Mouse (Mus musculus) MEL (cell line): ENCODE data around the gene Pter. TPM values are rescaled to one million over a fixed set of nuclear protein-coding genes. Genes with fewer than 3 reads are reported as not detected.

Experiments used
- DNase-seq: peaks from one replicate; pipeline ENCODE4 v3.0.0; 2011; ENCODE audit warnings: low read depth, low spot score
- H3K27ac ChIP-seq: 2 replicates; pipeline ENCODE4 v1.5.1; 2012; ENCODE audit warnings: low read depth, mild to moderate bottlenecking, control low read depth, low read length, moderate library complexity; ENCODE audit not compliant: control insufficient read depth
- H3K27me3 ChIP-seq, 2 experiments: fragments of 150-350 bp in 1 of 2; sonication (generic) in 1 of 2; 2 replicates each; pipeline ENCODE4 v1.6.1; 2012; ENCODE audit warnings: low read length in 2 of 2, mild to moderate bottlenecking in 2 of 2, improper control_type of control experiment in 1 of 2, moderate library complexity in 1 of 2; ENCODE audit not compliant: insufficient read depth in 2 of 2, control insufficient read depth in 1 of 2
- H3K36me3 ChIP-seq, 2 experiments: 2 replicates each; pipeline ENCODE4 v1.6.1; 2012 to 2014; ENCODE audit warnings: low read length in 2 of 2, improper control_type of control experiment in 1 of 2, inconsistent platforms in 1 of 2, mild to moderate bottlenecking in 1 of 2; ENCODE audit not compliant: insufficient read depth in 2 of 2, control insufficient read depth in 1 of 2
- H3K4me1 ChIP-seq, 2 experiments: fragments of 150-350 bp in 1 of 2; sonication (generic) in 1 of 2; 2 replicates each; pipeline ENCODE4 v1.6.1; 2012; ENCODE audit warnings: low read length in 2 of 2, improper control_type of control experiment in 1 of 2, mild to moderate bottlenecking in 1 of 2; ENCODE audit not compliant: insufficient read depth in 2 of 2, control insufficient read depth in 1 of 2
- H3K4me3 ChIP-seq, 2 experiments: fragments of 150-350 bp in 1 of 2; sonication (generic) in 1 of 2; 2 replicates each; pipeline ENCODE4 v1.5.1; 2012; ENCODE audit warnings: low read depth in 2 of 2, low read length in 2 of 2, mild to moderate bottlenecking in 2 of 2, moderate library complexity in 2 of 2, control low read depth in 1 of 2, improper control_type of control experiment in 1 of 2; ENCODE audit not compliant: control insufficient read depth in 1 of 2, insufficient read depth in 1 of 2
- H3K79me2 ChIP-seq: 2 replicates; pipeline ENCODE4 v1.6.1; 2012; ENCODE audit warnings: mild to moderate bottlenecking, low read length, moderate library complexity; ENCODE audit not compliant: control insufficient read depth, poor library complexity, insufficient read depth
- H3K9ac ChIP-seq: 2 replicates; pipeline ENCODE4 v1.6.1; 2012; ENCODE audit warnings: low read depth, mild to moderate bottlenecking, control low read depth, low read length, moderate library complexity; ENCODE audit not compliant: control insufficient read depth, poor library complexity, severe bottlenecking
- H3K9me3 ChIP-seq: fragments of 150-350 bp; sonication (generic); replicated peaks from 2 replicates; pipeline ENCODE4 v1.6.1; 2012; ENCODE audit warnings: mild to moderate bottlenecking, low read length, improper control_type of control experiment, moderate library complexity; ENCODE audit not compliant: insufficient read depth
- BHLHE40 ChIP-seq: IDR thresholded peaks from 2 replicates; pipeline ENCODE4 v1.6.1; 2012; ENCODE audit warnings: low read depth, mild to moderate bottlenecking, inconsistent platforms, low read length, improper control_type of control experiment, borderline replicate concordance
- CHD2 ChIP-seq: IDR thresholded peaks from 2 replicates; pipeline ENCODE4 v1.6.1; 2011; ENCODE audit warnings: low read length, improper control_type of control experiment
- CTCF ChIP-seq, 3 experiments: IDR thresholded peaks in 2 of 3; conservative IDR thresholded peaks in 1 of 3; 2 replicates each; pipeline ENCODE4 v1.5.1; 2011 to 2012; ENCODE audit warnings: low read length in 3 of 3, low read depth in 2 of 3, mild to moderate bottlenecking in 2 of 3, improper control_type of control experiment in 1 of 3, inconsistent platforms in 1 of 3, mixed read lengths in 1 of 3, moderate library complexity in 1 of 3; ENCODE audit not compliant: control insufficient read depth in 1 of 3, insufficient read depth in 1 of 3, poor library complexity in 1 of 3, severe bottlenecking in 1 of 3
- EP300 ChIP-seq, 2 experiments: IDR thresholded peaks; 2 replicates each; pipeline ENCODE4 v1.6.1; 2011; ENCODE audit warnings: improper control_type of control experiment in 2 of 2, low read length in 2 of 2, low read depth in 1 of 2, mild to moderate bottlenecking in 1 of 2
- HCFC1 ChIP-seq: IDR thresholded peaks from 2 replicates; pipeline ENCODE4 v1.6.1; 2012; ENCODE audit warnings: low read depth, mild to moderate bottlenecking, inconsistent platforms, low read length, improper control_type of control experiment, moderate library complexity
- KAT2A ChIP-seq: conservative IDR thresholded peaks from 2 replicates; pipeline ENCODE4 v1.6.1; 2012; ENCODE audit warnings: low read depth, low read length, improper control_type of control experiment, inconsistent platforms
- MAX ChIP-seq: IDR thresholded peaks from 2 replicates; pipeline ENCODE4 v1.6.1; 2011; ENCODE audit warnings: low read length, improper control_type of control experiment
- MAZ ChIP-seq: IDR thresholded peaks from 2 replicates; pipeline ENCODE4 v1.6.1; 2012; ENCODE audit warnings: low read depth, mild to moderate bottlenecking, inconsistent platforms, low read length, improper control_type of control experiment
- MEF2A ChIP-seq: IDR thresholded peaks from 2 replicates; pipeline ENCODE4 v1.6.1; 2014; ENCODE audit warnings: low read depth, mild to moderate bottlenecking, inconsistent platforms, low read length, improper control_type of control experiment; ENCODE audit not compliant: poor library complexity, insufficient replicate concordance, severe bottlenecking; ENCODE audit errors: extremely low read depth
- MXI1 ChIP-seq: IDR thresholded peaks from 2 replicates; pipeline ENCODE4 v1.6.1; 2011; ENCODE audit warnings: mild to moderate bottlenecking, low read depth, low read length, improper control_type of control experiment
- MYC ChIP-seq: IDR thresholded peaks from 2 replicates; pipeline ENCODE4 v1.6.1; 2011; ENCODE audit warnings: low read depth, mild to moderate bottlenecking, low read length, improper control_type of control experiment, moderate library complexity
- NRF1 ChIP-seq: IDR thresholded peaks from 2 replicates; pipeline ENCODE4 v1.6.1; 2014; ENCODE audit warnings: low read depth, mild to moderate bottlenecking, inconsistent platforms, low read length, improper control_type of control experiment, moderate library complexity; ENCODE audit not compliant: poor library complexity, insufficient read depth, severe bottlenecking
- RCOR1 ChIP-seq: IDR thresholded peaks from 2 replicates; pipeline ENCODE4 v1.6.1; 2012; ENCODE audit warnings: low read depth, mild to moderate bottlenecking, inconsistent platforms, low read length, improper control_type of control experiment
- SIN3A ChIP-seq: IDR thresholded peaks from 2 replicates; pipeline ENCODE4 v1.6.1; 2012; ENCODE audit warnings: low read length, improper control_type of control experiment, inconsistent platforms
- TCF12 ChIP-seq: IDR thresholded peaks from 2 replicates; pipeline ENCODE4 v1.6.1; 2014; ENCODE audit warnings: low read depth, mild to moderate bottlenecking, inconsistent platforms, low read length, improper control_type of control experiment, moderate library complexity
- USF2 ChIP-seq, 2 experiments: IDR thresholded peaks; 2 replicates each; pipeline ENCODE4 v1.6.1; 2011 to 2012; ENCODE audit warnings: improper control_type of control experiment in 2 of 2, low read length in 2 of 2, borderline replicate concordance in 1 of 2, inconsistent platforms in 1 of 2, low read depth in 1 of 2, mild to moderate bottlenecking in 1 of 2; ENCODE audit not compliant: insufficient read depth in 1 of 2
- ZKSCAN1 ChIP-seq: IDR thresholded peaks from 2 replicates; pipeline ENCODE4 v1.6.1; 2012; ENCODE audit warnings: low read depth, mild to moderate bottlenecking, inconsistent platforms, low read length, improper control_type of control experiment, moderate library complexity
- ZNF384 ChIP-seq: IDR thresholded peaks from 2 replicates; pipeline ENCODE4 v1.6.1; 2012; ENCODE audit warnings: low read depth, mild to moderate bottlenecking, inconsistent platforms, low read length, improper control_type of control experiment
- polyA plus RNA-seq, 2 experiments: library from polyadenylated mRNA; stranded (reverse) in 1 of 2; unstranded in 1 of 2; fragments of >175 nt in 1 of 2; fragments of >200 nt in 1 of 2; gene quantifications; 2 replicates each; pipeline versions ENCODE4 v1.2.1 to v1.2.4; 2012; ENCODE audit warnings: low replicate concordance in 2 of 2, low read depth in 1 of 2; ENCODE audit not compliant: insufficient read length in 2 of 2, insufficient read depth in 1 of 2, missing spikeins in 1 of 2
- total RNA-seq: library from RNA; depleted of rRNA; stranded (reverse); fragments of 300-350 nt; gene quantifications from 2 replicates; pipeline ENCODE4 v1.2.3, GENCODE M21; 2012

Gene Pter
- total and polyA plus RNA-seq, 3 experiments: 19.4 to 19.6 TPM; not detected in 1

GRCm38 (mm10) chr2:12879492-12879891 lies 44.3 kb upstream of the Pter start:
- Histone ChIP-seq H3K4me1 (no peaks in the 10 kb centered on the region), H3K36me3 (no peaks in the 10 kb centered on the region), H3K9ac (no peak overlapping the region), H3K27ac (no peak overlapping the region), H3K4me3 (no peak overlapping the region), H3K79me2 (no peaks in the 10 kb centered on the region), H3K27me3 (no peaks in the 10 kb centered on the region; a peak in 2 of 4 replicates), H3K9me3 (no peaks in the 10 kb centered on the region)
- no peak for DNase-seq
- TF ChIP-seq ZKSCAN1 (no peak), TCF12 (no peak), NRF1 (no peak), CHD2 (no peak)

- Histone ChIP-seq H3K9ac (no peak overlapping the region), H3K27me3 (peaks cover 0 to 2% of the 10 kb centered on the region in 2 experiments; a peak in 2 of 4 replicates), H3K36me3 (no peaks in the 10 kb centered on the region), H3K79me2 (no peaks in the 10 kb centered on the region), H3K4me1 (no peaks in the 10 kb centered on the region), H3K9me3 (no peaks in the 10 kb centered on the region), H3K27ac (no peak overlapping the region), H3K4me3 (no peak overlapping the region)
- TF ChIP-seq BHLHE40 (no peak), USF2 (IDR thresholded peaks at IDR 0.05; ENCODE audit: borderline replicate concordance in 1 of 2, insufficient read depth in 1 of 2, low read depth in 1 of 2, low read length in 2 of 2) (no peak), MEF2A (no peak), SIN3A (no peak), HCFC1 (no peak), CTCF (IDR thresholded peaks at IDR 0.05 in 2 of 3, conservative IDR thresholded peaks at IDR 0.05 in 1 of 3; ENCODE audit: control insufficient read depth in 1 of 3, insufficient read depth in 1 of 3, low read depth in 2 of 3, low read length in 3 of 3, poor library complexity in 1 of 3, severe bottlenecking in 1 of 3) (no peak), MXI1 (no peak), ZNF384 (no peak), MAX (no peak), EP300 (IDR thresholded peaks at IDR 0.05; ENCODE audit: low read depth in 1 of 2, low read length in 2 of 2) (no peak), RCOR1 (no peak), MAZ (no peak), TCF12 (no peak), KAT2A (no peak), MYC (no peak), NRF1 (no peak)
- no peak for DNase-seq
These were observed 42.8 kb upstream of the Pter start for GRCm38 (mm10) chr2:12881009-12881408.
